Mouse (Mus musculus) olfactory bulb, adult 2 months (tissue): ENCODE measurements around the gene Dmp1. TPM values are rescaled to one million over a fixed set of nuclear protein-coding genes. Genes with fewer than 3 reads are reported as not detected.
A peak's percentile ranks its signal among the peaks of the same experiment; 100 is the strongest.

Experiments
- H3K27ac ChIP-seq: fragments of 200-500 bp; 2 replicates; pipeline ENCODE4 v1.5.1; 2012; ENCODE audit warnings: low read depth, low read length; ENCODE audit not compliant: insufficient read depth
- H3K4me1 ChIP-seq: fragments of 200-500 bp; 2 replicates; pipeline ENCODE4 v1.6.1; 2012; ENCODE audit warnings: low read length; ENCODE audit not compliant: control insufficient read depth, insufficient read depth
- H3K4me3 ChIP-seq: fragments of 200-500 bp; 2 replicates; pipeline ENCODE4 v1.5.1; 2012; ENCODE audit warnings: mild to moderate bottlenecking, low read depth, low read length, moderate library complexity; ENCODE audit not compliant: insufficient read depth
- CTCF ChIP-seq: fragments of 200-500 bp; IDR thresholded peaks from 2 replicates; pipeline ENCODE4 v1.5.1; 2012; ENCODE audit warnings: low read depth, mild to moderate bottlenecking, low read length, moderate library complexity; ENCODE audit not compliant: insufficient read depth
- POLR2A ChIP-seq: fragments of 200-500 bp; IDR thresholded peaks from 2 replicates; pipeline ENCODE4 v1.6.1; 2012; ENCODE audit warnings: mild to moderate bottlenecking, low read depth, low read length, moderate library complexity; ENCODE audit not compliant: insufficient read depth
- WGBS: fragments of 180-500 bp; shearing (Covaris S2); methylation state at CpG from one replicate; pipeline ENCODE4 v1.1.7; 2018; 5-methylcytosine and 5-hydroxymethylcytosine counted together
- polyA plus RNA-seq: library from polyadenylated mRNA; stranded (reverse); fragments of >200 nt; gene quantifications from 2 replicates; pipeline ENCODE4 v1.2.4, GENCODE M21; 2012; ENCODE audit warnings: low replicate concordance; ENCODE audit not compliant: missing spikeins, insufficient read depth, insufficient read length

Gene Dmp1
- polyA plus RNA-seq, 1 experiment, result not detected

DNA sequence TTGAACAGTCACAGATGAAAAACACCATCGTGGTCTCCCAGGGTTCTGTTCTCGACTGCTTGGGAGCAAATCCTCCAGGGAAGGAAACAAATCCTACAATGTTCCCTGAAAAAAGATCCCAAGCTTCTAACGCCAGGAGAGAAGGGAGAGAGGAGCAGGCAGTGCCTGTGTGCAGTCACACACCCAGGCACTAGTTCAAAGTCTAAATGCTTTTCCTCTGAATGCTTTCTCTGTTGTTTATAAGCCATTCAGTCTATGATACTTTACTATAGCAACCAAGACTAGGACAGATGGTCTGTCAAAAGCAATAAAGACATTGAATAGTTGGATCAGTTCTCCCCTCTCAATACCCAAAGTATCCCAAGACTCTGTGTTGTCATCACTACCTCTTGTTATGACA is 15.1 kb upstream of the Dmp1 start:
- Histone ChIP-seq H3K27ac (no peak overlapping the region), H3K4me1 (no peaks in the 10 kb centered on the region), H3K4me3 (no peak overlapping the region)
- no peak for TF ChIP-seq CTCF
- TF ChIP-seq POLR2A, result no peak
- 64% methylated on average over 3 of the region's 3 CpGs for WGBS

DNA sequence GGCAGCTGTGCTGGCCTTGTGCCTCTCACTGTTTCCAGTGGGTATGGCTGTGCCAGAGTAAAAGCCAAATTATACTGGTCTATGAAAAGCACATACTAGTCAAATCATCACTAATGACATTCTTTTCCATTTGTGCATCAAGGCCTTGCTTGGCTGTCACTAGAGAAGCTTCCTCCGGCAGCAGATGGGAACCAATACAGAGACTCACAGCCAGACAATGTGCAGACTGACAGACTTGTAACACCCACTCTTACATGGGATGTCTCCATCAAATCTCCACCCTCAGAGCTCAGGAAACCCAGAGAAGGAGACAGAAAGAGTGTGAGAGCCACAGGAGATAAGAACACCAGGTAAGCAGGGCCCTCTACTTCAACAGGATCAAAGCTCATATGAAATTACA is 7.3 kb upstream of the Dmp1 start:
- Histone ChIP-seq H3K27ac (no peak overlapping the region), H3K4me1 (no peaks in the 10 kb centered on the region), H3K4me3 (no peak overlapping the region)
- TF ChIP-seq CTCF (no peak), POLR2A (no peak)
- whole genome bisulfite sequencing, result 54% methylated on average over 1 of the region's 1 CpGs

DNA sequence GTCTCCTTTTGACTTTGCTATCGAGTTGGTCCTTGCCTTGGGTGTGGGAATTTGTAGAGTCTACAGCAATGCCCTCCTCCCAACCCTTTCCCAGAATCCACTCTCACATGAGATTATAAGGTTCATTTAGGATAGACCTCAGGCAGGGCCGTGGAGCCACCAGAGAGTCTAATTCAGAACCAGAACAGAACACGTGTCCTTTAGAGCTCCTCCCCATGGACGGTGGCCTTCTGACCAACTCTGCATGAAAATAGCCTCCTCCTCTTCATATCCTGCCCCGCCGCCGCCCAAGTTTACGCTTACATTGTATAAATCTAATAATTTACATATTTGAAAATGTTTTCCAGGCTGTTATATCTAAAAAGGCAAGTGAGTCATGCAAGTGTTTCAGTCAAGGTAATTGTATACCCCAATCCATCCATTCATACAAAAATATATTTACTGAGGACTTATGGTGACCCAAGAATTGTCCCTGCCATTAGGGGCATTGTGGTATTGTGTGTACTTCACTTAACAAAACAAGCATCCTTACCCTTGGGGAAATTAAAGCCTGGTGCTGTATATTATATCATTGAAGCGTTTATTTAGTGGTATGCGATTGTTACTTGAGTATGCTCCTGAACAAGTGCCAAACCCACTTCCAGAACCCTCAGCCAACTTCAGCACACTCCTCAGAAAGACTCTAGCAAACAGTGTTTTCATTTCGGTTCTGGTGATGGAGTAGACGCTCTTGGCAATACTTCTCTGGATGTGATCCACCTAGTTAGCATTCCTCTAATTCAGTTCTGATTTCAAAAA is 1.1 kb upstream of the Dmp1 start:
- Histone ChIP-seq H3K4me1 (peaks cover 3% of the 10 kb centered on the region), H3K4me3 (no peak overlapping the region), H3K27ac (no peak overlapping the region)
- 75% methylated on average over 12 of the region's 12 CpGs for WGBS
- no peak for TF ChIP-seq CTCF

DNA sequence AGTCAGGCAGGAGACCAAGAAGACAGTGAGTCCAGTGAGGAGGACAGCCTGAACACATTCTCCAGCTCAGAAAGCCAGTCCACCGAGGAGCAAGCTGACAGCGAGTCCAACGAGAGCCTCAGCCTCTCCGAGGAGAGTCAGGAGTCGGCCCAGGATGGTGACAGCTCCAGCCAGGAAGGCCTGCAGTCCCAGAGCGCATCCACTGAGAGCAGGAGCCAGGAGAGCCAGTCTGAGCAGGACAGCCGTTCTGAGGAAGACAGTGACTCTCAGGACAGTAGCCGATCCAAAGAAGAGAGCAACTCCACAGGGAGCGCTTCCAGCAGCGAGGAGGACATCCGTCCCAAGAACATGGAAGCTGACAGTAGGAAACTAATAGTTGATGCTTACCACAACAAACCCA is 10.1 kb downstream of the Dmp1 start:
- H3K4me1 ChIP-seq, result peaks cover 4% of the 10 kb centered on the region
- 84% methylated on average over 11 of the region's 11 CpGs for WGBS
- no peak overlapping the region for H3K27ac ChIP-seq
- no peak overlapping the region for H3K4me3 ChIP-seq
- TF ChIP-seq CTCF (no peak), POLR2A (no peak)

DNA sequence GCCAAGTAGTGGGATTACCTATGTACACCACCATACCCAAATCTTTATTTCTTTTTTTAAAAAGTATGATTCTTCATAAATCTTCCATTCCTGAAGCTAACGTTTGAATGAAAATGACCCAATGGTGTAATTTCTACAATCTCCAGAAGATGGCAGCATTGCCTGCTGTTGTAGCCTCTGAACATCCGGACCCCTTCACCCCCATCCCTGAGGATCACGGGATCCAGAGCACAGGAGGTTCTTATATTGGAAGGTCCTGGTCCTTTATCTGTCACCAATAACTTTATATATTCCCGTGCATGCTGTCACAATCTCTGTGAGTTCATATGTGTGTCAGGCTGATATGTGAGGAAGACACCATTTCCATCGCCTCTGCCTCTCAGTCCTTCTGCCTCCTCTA is 16.5 kb downstream of the Dmp1 start:
- Histone ChIP-seq H3K4me1 (no peaks in the 10 kb centered on the region), H3K4me3 (no peak overlapping the region), H3K27ac (no peak overlapping the region)
- TF ChIP-seq POLR2A (no peak), CTCF (peak; percentile 59)
- 24% methylated on average over 5 of the region's 5 CpGs for WGBS

DNA sequence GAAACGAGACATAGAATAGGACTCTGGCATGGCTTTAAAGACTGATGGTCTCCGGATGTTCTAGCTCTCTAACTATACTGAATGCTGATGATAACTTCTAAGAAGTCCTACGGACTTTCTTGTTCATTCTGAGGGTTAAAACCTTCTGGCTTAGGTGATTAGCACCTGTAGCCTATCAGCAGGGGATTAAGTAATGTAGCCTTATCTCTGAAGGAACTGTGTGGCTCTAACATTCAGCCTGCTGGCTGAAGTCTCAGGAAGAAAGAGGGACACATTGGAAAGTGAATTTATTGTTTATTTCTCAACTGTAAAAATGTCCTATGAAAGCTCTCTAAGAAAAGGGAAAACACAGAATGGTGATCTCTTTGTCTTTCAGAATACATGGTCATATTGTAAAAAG is 21.9 kb downstream of the Dmp1 start:
- no peak overlapping the region for H3K4me3 ChIP-seq
- whole genome bisulfite sequencing, result 92% methylated on average over 3 of the region's 3 CpGs

DNA sequence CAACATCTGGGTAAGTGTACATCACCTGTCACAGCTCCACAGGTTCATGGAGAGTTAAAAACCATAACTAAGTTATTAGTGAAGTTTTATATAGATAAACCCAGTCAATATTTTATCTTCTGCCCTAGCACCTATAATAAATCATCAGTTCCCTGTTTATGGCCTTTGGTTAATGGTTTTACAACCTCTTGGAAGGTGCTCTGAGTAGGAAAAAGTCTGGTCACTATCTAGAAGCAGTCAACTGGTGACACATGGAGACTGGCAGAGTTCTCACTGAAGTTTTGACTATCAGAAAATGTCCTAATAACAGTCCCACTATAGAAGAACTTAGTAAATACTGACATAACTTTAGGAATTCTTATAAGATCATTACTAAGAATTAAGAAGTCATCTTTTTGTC is 22.3 kb downstream of the Dmp1 start:
- H3K4me1 ChIP-seq, result no peaks in the 10 kb centered on the region
- no peak overlapping the region for H3K27ac ChIP-seq
- H3K4me3 ChIP-seq, result no peak overlapping the region
- no peak for TF ChIP-seq CTCF
- TF ChIP-seq POLR2A, result no peak

More for the DNA sequence above, 21.9 kb downstream of the Dmp1 start:
- no peak for TF ChIP-seq CTCF
- TF ChIP-seq POLR2A, result no peak
- Histone ChIP-seq H3K4me1 (no peaks in the 10 kb centered on the region), H3K27ac (no peak overlapping the region)

DNA sequence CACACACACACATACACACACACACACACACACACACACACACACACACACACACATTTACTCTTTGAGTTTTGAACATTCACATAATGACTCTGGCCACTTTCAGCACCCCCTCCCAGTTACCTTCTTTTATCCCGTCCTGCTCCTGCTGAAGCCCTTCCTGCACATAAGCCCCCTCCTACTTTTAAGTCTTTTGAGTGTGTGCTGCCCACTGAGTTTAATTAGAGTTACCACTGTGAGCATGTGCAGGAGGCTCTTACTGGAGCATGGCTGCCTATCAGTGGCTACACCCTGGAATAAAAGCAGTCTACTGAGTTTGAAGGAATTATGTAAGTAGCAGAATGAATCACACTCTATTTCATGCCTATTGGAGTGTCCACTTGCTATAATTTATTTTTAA is 26.1 kb downstream of the Dmp1 start:
- TF ChIP-seq CTCF, result no peak
- no peak for TF ChIP-seq POLR2A
- no peaks in the 10 kb centered on the region for H3K4me1 ChIP-seq
- 45% methylated on average over 1 of the region's 1 CpGs for WGBS
- no peak overlapping the region for H3K27ac ChIP-seq
- H3K4me3 ChIP-seq, result no peak overlapping the region

DNA sequence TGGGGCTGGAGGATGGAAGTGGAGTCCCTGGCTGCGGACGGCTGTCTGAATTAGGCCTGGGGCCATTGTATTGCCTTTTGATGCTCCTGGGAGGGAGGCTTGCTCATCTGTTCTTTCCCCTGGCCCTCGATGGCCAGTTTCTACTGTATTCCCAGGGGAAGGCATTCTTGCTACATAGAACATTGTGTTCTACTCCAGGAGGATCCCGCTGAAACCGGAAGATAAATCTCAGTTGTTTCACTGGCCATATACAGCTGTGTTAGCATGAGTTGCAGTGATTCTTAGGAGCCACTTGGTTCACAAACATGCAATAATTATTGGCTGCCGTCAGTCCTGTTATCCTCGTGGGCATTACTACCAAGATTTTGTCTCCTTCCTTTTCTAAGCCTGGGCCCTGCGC is 34.3 kb downstream of the Dmp1 start:
- TF ChIP-seq POLR2A (no peak), CTCF (no peak)
- 86% methylated on average over 8 of the region's 8 CpGs for WGBS
- Histone ChIP-seq H3K27ac (no peak overlapping the region), H3K4me1 (no peaks in the 10 kb centered on the region), H3K4me3 (no peak overlapping the region)

DNA sequence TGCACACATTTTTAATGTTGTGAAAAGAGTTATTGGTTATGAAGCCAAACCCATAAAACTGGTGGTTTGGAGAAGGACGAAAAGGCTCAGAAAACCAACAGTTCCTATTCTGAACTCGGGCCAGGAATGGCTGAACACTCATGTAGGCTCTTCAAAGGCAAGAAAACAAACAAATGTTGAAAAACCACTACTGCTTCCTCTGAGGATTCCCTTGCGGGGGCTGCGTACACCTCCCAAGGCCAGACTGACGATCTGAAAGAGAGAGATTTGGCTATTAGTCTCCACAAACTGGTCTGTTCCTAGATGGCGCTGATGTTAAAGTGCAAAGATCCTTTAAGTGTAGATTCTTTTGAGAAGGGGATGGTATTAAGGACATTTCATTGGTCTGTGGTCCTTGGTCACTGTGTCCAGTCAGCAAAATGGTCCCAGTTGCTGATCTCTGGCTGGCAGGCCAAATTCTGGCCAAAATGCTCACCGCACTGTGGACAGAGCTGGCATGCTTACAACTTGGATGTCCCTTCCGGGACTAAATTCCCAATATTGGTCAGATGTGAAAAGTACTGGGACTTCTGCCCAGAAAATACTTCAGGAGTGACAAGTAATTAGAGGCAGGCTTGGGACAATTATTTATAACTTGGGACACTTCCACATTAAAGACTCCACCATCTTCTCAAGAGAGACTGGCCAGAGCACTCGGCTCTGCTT is 37.4 kb downstream of the Dmp1 start:
- Histone ChIP-seq H3K27ac (no peak overlapping the region), H3K4me1 (no peaks in the 10 kb centered on the region), H3K4me3 (no peak overlapping the region)
- no peak for TF ChIP-seq POLR2A
- TF ChIP-seq CTCF, result no peak
- WGBS, result 75% methylated on average over 9 of the region's 9 CpGs
